ENCODE assay signal across 8 mouse cellular contexts in the genomic region with DNA sequence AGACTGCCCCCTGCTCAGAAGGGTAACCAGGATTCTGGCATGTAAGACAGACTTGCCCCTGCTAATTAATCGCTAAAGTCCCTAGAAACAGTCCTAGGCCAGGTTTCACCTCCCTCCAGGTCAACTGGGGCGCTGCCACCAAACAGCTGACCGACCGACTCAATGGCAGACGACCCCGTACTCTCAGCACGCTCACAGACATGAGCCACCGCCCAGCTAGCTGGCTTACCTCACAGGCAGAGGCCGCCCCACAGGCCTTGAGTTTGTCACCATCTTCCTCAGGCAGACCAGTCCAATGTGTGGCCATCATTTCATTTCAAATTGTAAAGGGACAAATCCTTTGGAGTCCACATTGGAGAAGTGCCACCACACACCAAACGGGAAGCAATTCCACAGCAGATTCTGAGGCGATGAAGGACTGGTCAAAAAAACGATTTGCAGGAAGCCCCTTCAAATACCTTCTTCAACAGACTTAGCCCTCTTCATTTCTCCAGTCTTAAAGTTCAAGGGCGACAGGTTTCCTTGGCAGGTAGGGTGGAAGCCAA. TPM values are rescaled to one million over a fixed set of nuclear protein-coding genes. Genes with fewer than 3 reads are reported as not detected.
A peak's percentile ranks its signal among the peaks of the same experiment; 100 is the strongest.
DNase-seq lines count a peak whose midpoint lies in the region; ATAC-seq and TF ChIP-seq lines count a peak whose summit lies in the region.

No protein-coding gene starts in this region.

- H3K4me3 ChIP-seq in ES-E14 (ENCODE audit: insufficient read depth in 1 of 2, low read depth in 1 of 2, low read length in 2 of 2, poor library complexity in 1 of 2, severe bottlenecking in 1 of 2), result peak overlapping the region; percentile 85 to 88
- peak overlapping the region; percentile 95 for H3K4me3 ChIP-seq in intestine, postnatal 0 days (ENCODE audit: low read depth, low read length)
- H3K4me3 ChIP-seq in lung, adult 2 months (replicated peaks; ENCODE audit: extremely low read depth, low read depth, low read length), result peak overlapping the region; percentile 86

- H3K4me2 ChIP-seq in intestine, postnatal 0 days (replicated peaks; ENCODE audit: low read depth), result peak overlapping the region; percentile 78

- intact Hi-C loops in gastrocnemius, postnatal 14 days (cut with DNase I; ENCODE audit: low total_unique reads), result loop anchor here (10.0 kb wide), 1 partner anchor 62 kb away; no protein-coding TSS in a partner anchor

- peak overlapping the region; percentile 83 for H3K9ac ChIP-seq in ES-E14 (ENCODE audit: insufficient read depth, low read depth, low read length, poor library complexity, severe bottlenecking)
- H3K9ac ChIP-seq in intestine, postnatal 0 days (ENCODE audit: low read depth, low read length), result peak overlapping the region; percentile 94

- H3K27me3 ChIP-seq in intestine, postnatal 0 days (replicated peaks; ENCODE audit: control insufficient read depth, insufficient read depth, low read length), result no peaks in the 10 kb centered on the region

- in situ Hi-C loops in ES-E14 (cut with MboI; ENCODE audit: low sequenced_read_pairs in 2 of 2, unreplicated experiment in 2 of 2), result no loop called here

- TF ChIP-seq CTCF in intestine, postnatal 0 days (IDR thresholded peaks at IDR 0.05; ENCODE audit: low read depth), result no peak
- no peak for TF ChIP-seq CTCF in lung, adult 2 months (IDR thresholded peaks at IDR 0.05; ENCODE audit: insufficient read depth, low read length)

- peak; percentile 63 for DNase-seq in 416B (ENCODE audit: low read depth)
- DNase-seq in ES-E14 (ENCODE audit: low read depth, low spot score), result no peak
- DNase-seq in cerebellum, postnatal 25 days, result peak; percentile 72 to 78
- DNase-seq in gastrocnemius, postnatal 14 days, result peak; percentile 20
- peak; percentile 46 for DNase-seq in lung, adult 2 months
- DNase-seq in retina, postnatal 7 days (ENCODE audit: low read depth, low spot score), result peak; percentile 8

- WGBS in intestine, postnatal 0 days, result 3% methylated on average over 13 of the region's 13 CpGs
- WGBS in lung, adult 2 months, result 10% methylated on average over 13 of the region's 13 CpGs

- H3K9me3 ChIP-seq in ES-E14 (ENCODE audit: control insufficient read depth, insufficient read depth, low read depth, low read length), result no peaks in the 10 kb centered on the region
- H3K9me3 ChIP-seq in intestine, postnatal 0 days (ENCODE audit: control insufficient read depth), result no peaks in the 10 kb centered on the region

- no peak for TF ChIP-seq POLR2A in lung, adult 2 months (IDR thresholded peaks at IDR 0.05; ENCODE audit: borderline replicate concordance, extremely low read depth, low read depth, low read length)

- no peak overlapping the region; the same call in 1 of the 2 replicates for H3K27ac ChIP-seq in ES-E14 (ENCODE audit: insufficient read depth, low read depth, low read length, poor library complexity, severe bottlenecking)
- peak overlapping the region; percentile 99 for H3K27ac ChIP-seq in intestine, postnatal 0 days (ENCODE audit: low read depth, low read length)

- H3K36me3 ChIP-seq in ES-E14 (ENCODE audit: control insufficient read depth, insufficient read depth, low read length, poor library complexity, severe bottlenecking), result no peaks in the 10 kb centered on the region
- H3K36me3 ChIP-seq in intestine, postnatal 0 days (ENCODE audit: control insufficient read depth, insufficient read depth), result no peaks in the 10 kb centered on the region

- no peak for ATAC-seq in intestine, postnatal 0 days
- ATAC-seq in activated CD4-positive, CD25-positive, alpha-beta regulatory T cell, adult 4 months, result no peak

- H3K4me1 ChIP-seq in ES-E14 (ENCODE audit: control insufficient read depth in 2 of 2, insufficient read depth in 2 of 2, low read length in 2 of 2, poor library complexity in 1 of 2), result peaks cover 10 to 12% of the 10 kb centered on the region in 2 experiments; a peak in 2 of 4 replicates
- peaks cover 10% of the 10 kb centered on the region; the same call in 1 of the 2 replicates for H3K4me1 ChIP-seq in intestine, postnatal 0 days (replicated peaks; ENCODE audit: control insufficient read depth, insufficient read depth, low read length)
- peaks cover 14% of the 10 kb centered on the region for H3K4me1 ChIP-seq in lung, adult 2 months (ENCODE audit: control insufficient read depth, insufficient read depth, low read length)

TF ChIP-seq in ES-E14, 5 proteins besides CTCF, POLR2A, EP300 and RAD21:
- TF ChIP-seq CHD2 (IDR thresholded peaks at IDR 0.05; ENCODE audit: low read depth, low read length) (no peak), HCFC1 (IDR thresholded peaks at IDR 0.05; ENCODE audit: borderline replicate concordance, insufficient read depth, low read length) (no peak), MAFK (IDR thresholded peaks at IDR 0.05; ENCODE audit: insufficient read depth, low read depth, low read length) (no peak), ZC3H11A (IDR thresholded peaks at IDR 0.05; ENCODE audit: borderline replicate concordance, low read depth, low read length) (no peak)

RNA-seq across cellular contexts. Expression of a gene that starts 1.5 kb away (rescaled TPM):
- total RNA-seq in ES-E14 (2012; rRNA removed), result 35.6 and 40.1 TPM in 2 replicates
- total RNA-seq in gastrocnemius, postnatal 14 days (2021), result 10 to 100 TPM; 26.8 to 33.7 TPM
- polyA plus RNA-seq in intestine, postnatal 0 days (2015; fragmentation: Nextera tagmentation; extraction: Ambion mirVana), result 6.5 and 6.9 TPM in 2 replicates
- polyA plus RNA-seq in lung, adult 2 months (2012; rRNA removed), result 19.4 and 33.4 TPM in 2 replicates
- 1 to 10 TPM; 2.0 to 4.2 TPM for polyA plus RNA-seq in activated CD4-positive, CD25-positive, alpha-beta regulatory T cell, adult 4 months (2017; shearing (Covaris generic))
